Mouse (Mus musculus) heart, postnatal 0 days (tissue): ENCODE results near the gene Zbtb12. TPM values are rescaled to one million over a fixed set of nuclear protein-coding genes. Genes with fewer than 3 reads are reported as not detected.
"Not testable (repeated sequence)": the region's sequence is repeated elsewhere in the genome, so short reads cannot be mapped to it uniquely, and the experiment has no call there.

Source experiments
- ATAC-seq: fragments of 200-750 bp; cut with Nextera tagmentation; 2 replicates; pipeline ENCODE4 v1.8.0; 2017; ENCODE audit warnings: low read depth, moderate number of reproducible peaks, moderate library complexity; ENCODE audit not compliant: insufficient read depth
- DNase-seq: peaks from one replicate; pipeline ENCODE4 v3.0.0-alpha.2; 2016; ENCODE audit warnings: low spot score
- H3K27ac ChIP-seq: fragments of 300-500 bp; sonication (generic); 2 replicates; pipeline ENCODE4 v1.5.1; 2014; ENCODE audit warnings: low read depth, mild to moderate bottlenecking
- H3K27me3 ChIP-seq: fragments of 300-500 bp; sonication (generic); 2 replicates; pipeline ENCODE4 v1.6.1; 2014; ENCODE audit warnings: low read length, mixed read lengths; ENCODE audit not compliant: control insufficient read depth, insufficient read depth
- H3K36me3 ChIP-seq: fragments of 300-500 bp; sonication (generic); replicated peaks from 2 replicates; pipeline ENCODE4 v1.6.1; 2014; ENCODE audit warnings: low read length, mixed read lengths; ENCODE audit not compliant: control insufficient read depth, insufficient read depth
- H3K4me1 ChIP-seq: fragments of 300-500 bp; sonication (generic); 2 replicates; pipeline ENCODE4 v1.6.1; 2014; ENCODE audit warnings: antibody characterized with exemption; ENCODE audit not compliant: control insufficient read depth, insufficient read depth
- H3K4me2 ChIP-seq: fragments of 300-500 bp; sonication (generic); 2 replicates; pipeline ENCODE4 v1.6.1; 2014; ENCODE audit warnings: low read depth, mild to moderate bottlenecking, low read length, moderate library complexity
- H3K4me3 ChIP-seq: fragments of 300-500 bp; sonication (generic); 2 replicates; pipeline ENCODE4 v1.5.1; 2014; ENCODE audit warnings: low read depth, low read length
- H3K9ac ChIP-seq: fragments of 300-500 bp; sonication (generic); replicated peaks from 2 replicates; pipeline ENCODE4 v1.6.1; 2014; ENCODE audit warnings: low read depth, low read length, mixed read lengths
- H3K9me3 ChIP-seq: fragments of 300-500 bp; sonication (generic); replicated peaks from 2 replicates; pipeline ENCODE4 v1.6.1; 2016; ENCODE audit warnings: low read length; ENCODE audit not compliant: control insufficient read depth
- CTCF ChIP-seq: IDR thresholded peaks from 2 replicates; pipeline ENCODE4 v1.5.1; 2016; ENCODE audit warnings: antibody characterized with exemption, control low read depth, low read depth
- EP300 ChIP-seq: IDR thresholded peaks from 2 replicates; pipeline ENCODE4 v1.6.1; 2016; ENCODE audit warnings: antibody characterized with exemption, low read depth
- WGBS: fragments of 180-500 bp; shearing (Covaris S2); extraction: QIAGEN DNeasy Blood & Tissue Kit; methylation state at CpG from one replicate; pipeline ENCODE4 v1.1.7; 2014; 5-methylcytosine and 5-hydroxymethylcytosine counted together
- polyA plus RNA-seq: library from polyadenylated mRNA; unstranded; fragments of >200 nt; fragmentation: Nextera tagmentation; extraction: Ambion mirVana; gene quantifications from 2 replicates; pipeline ENCODE4 v1.2.1, GENCODE M21; 2015
- total RNA-seq: library from RNA; depleted of rRNA; stranded (reverse); fragments of >200 nt; gene quantifications from 2 replicates; pipeline ENCODE4 v1.2.3, GENCODE M21; 2014; ENCODE audit warnings: low replicate concordance

Zbtb12 gene
- total and polyA plus RNA-seq, 2 experiments from 2014 or later, result 0.63 to 7.6 TPM

DNA sequence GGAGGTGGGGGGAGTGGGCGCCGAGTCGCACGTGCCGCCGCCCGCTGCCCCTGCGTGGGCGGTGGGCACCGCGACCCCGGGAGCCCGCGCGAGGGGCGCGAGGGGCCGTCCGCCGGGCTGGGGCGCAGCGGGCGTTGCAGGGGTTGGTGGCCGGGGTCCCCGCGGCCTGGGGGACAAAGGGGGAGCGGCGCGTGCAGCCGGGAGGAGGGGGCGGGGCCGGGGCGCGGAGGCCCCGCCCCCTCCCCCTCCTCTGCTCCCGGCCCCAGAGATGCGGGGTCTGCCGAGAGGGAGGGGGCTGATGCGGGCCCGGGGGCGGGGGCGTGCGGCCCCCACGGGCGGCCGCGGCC lies 19.4 kb downstream of the Zbtb12 start:
- ATAC-seq (no peak), DNase-seq (no peak)
- peaks cover 19% of the 10 kb centered on the region for H3K4me1 ChIP-seq
- H3K4me2 ChIP-seq, result peak overlapping the region; percentile 81
- H3K9ac ChIP-seq, result peak overlapping the region; percentile 93
- H3K27ac ChIP-seq, result peak overlapping the region; percentile 97
- peak overlapping the region; percentile 97 for H3K4me3 ChIP-seq
- peaks cover 23% of the 10 kb centered on the region for H3K36me3 ChIP-seq
- WGBS, result 4% methylated on average over 4 of the region's 47 CpGs
- no peak for TF ChIP-seq CTCF
- H3K9me3 ChIP-seq, result no peaks in the 10 kb centered on the region
- H3K27me3 ChIP-seq, result no peaks in the 10 kb centered on the region

DNA sequence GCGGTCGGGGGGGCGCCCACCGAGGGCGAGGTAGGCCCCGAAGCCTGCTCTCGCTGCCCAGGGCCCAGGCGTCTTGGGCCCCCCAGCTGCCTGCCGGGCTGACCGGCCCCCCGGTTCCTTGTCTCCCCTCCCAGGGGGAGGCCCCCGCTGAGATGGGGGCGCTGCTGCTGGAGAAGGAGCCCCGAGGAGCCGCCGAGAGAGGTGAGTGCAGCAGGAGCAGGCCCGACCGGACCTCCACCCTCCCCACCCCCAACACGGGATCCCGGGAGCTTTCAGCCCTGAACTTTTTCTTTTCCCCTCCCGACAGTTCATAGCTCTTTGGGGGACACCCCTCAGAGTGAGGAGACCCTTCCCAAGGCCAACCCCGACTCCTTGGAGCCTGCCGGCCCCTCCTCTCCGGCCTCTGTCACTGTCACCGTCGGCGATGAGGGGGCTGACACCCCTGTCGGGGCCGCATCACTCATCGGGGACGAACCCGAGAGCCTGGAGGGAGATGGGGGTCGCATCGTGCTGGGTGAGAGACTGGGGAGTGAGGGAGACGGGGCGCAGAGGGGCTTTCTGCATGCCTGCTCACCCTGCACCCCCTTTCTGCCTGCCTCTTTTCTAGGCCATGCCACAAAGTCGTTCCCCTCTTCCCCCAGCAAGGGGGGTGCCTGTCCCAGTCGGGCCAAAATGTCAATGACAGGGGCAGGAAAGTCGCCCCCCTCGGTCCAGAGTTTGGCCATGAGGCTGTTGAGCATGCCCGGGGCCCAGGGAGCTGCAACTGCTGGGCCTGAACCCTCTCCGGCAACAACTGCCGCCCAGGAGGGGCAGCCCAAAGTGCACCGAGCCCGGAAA lies 20.0 kb downstream of the Zbtb12 start:
- H3K9ac ChIP-seq, result peak overlapping the region; percentile 93
- peak overlapping the region; percentile 97 for H3K4me3 ChIP-seq
- no peaks in the 10 kb centered on the region for H3K27me3 ChIP-seq
- H3K36me3 ChIP-seq, result peaks cover 29% of the 10 kb centered on the region
- H3K4me2 ChIP-seq, result peak overlapping the region; percentile 81
- H3K4me1 ChIP-seq, result peaks cover 16% of the 10 kb centered on the region
- no peaks in the 10 kb centered on the region for H3K9me3 ChIP-seq
- TF ChIP-seq CTCF (no peak), EP300 (no peak)
- no peak for ATAC-seq
- H3K27ac ChIP-seq, result peak overlapping the region; percentile 97
- under 1% methylated on average over 38 of the region's 45 CpGs for WGBS
- no peak for DNase-seq

DNA sequence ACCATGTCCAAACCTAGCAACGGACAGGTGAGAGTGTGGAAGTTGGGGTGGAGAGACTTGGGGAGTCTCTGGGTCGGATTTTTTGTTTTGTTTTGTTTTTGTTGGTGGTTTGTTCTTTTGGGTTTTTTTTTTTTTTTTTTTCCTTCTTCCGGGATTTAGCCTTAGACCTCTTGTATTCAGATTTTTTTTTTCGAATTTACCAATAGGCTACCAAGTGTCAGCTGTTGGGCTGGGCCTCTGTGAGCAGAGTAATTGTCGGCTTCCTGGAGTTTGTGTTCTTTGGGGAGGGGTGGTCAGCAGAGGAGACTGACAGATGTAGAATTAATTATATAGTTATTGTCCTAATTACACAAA lies 20.6 kb downstream of the Zbtb12 start:
- Histone ChIP-seq H3K27me3 (no peaks in the 10 kb centered on the region), H3K4me2 (peak overlapping the region; percentile 81), H3K9ac (peak overlapping the region; percentile 93), H3K36me3 (peaks cover 35% of the 10 kb centered on the region), H3K4me3 (peak overlapping the region; percentile 97), H3K9me3 (no peaks in the 10 kb centered on the region), H3K4me1 (peaks cover 15% of the 10 kb centered on the region), H3K27ac (peak overlapping the region; percentile 97)
- 8% methylated on average over 5 of the region's 5 CpGs for WGBS
- no peak for TF ChIP-seq EP300
- no peak for TF ChIP-seq CTCF
- ATAC-seq (no peak), DNase-seq (peak; percentile 52)

DNA sequence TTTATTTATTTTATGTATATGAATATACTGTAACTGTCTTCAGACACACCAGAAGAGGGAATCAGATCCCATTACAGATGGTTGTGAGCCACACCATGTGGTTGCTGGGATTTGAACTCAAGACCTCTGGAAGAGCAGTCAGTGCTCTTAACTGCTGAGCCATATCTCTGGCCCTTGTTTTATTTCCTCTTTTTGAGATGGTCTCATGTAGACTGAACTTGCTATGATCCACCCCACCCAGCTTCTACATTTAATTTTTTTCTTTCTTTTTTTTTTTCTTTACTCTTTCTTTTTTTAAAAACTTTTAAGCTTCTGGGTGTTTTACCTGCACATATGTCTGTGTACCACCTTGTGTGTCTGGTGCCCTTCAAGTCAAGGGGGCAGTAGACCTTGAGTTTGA lies 21.5 kb downstream of the Zbtb12 start:
- H3K4me2 ChIP-seq, H3K9me3 ChIP-seq, H3K27ac ChIP-seq, H3K4me3 ChIP-seq, H3K9ac ChIP-seq, DNase-seq, H3K27me3 ChIP-seq, ATAC-seq: not testable (repeated sequence)
- Histone ChIP-seq H3K4me1 (peaks cover 12% of the 10 kb centered on the region), H3K36me3 (peaks cover 45% of the 10 kb centered on the region)

DNA sequence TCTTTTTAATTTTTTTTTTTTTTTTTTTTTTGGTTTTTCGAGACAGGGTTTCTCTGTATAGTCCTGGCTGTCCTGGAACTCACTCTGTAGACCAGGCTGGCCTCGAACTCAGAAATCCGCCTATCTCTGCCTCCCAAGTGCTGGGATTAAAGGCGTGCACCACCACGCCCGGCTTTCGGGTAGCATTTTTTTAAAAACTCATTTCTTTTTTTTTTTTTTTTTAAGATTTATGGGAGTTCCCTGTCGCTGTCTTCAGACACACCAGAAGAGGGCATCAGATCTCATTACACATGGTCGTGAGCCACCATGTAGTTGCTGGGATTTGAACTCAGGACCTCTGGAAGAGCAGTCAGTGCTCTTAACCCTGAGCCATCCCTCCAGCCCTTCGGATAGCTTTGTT lies 22.7 kb downstream of the Zbtb12 start:
- H3K27ac ChIP-seq, H3K4me2 ChIP-seq, ATAC-seq, H3K27me3 ChIP-seq, H3K9me3 ChIP-seq, H3K9ac ChIP-seq, DNase-seq, H3K4me3 ChIP-seq: not testable (repeated sequence)
- H3K36me3 ChIP-seq, result peaks cover 56% of the 10 kb centered on the region
- H3K4me1 ChIP-seq, result peaks cover 12% of the 10 kb centered on the region
- WGBS, result 88% methylated on average over 8 of the region's 10 CpGs

DNA sequence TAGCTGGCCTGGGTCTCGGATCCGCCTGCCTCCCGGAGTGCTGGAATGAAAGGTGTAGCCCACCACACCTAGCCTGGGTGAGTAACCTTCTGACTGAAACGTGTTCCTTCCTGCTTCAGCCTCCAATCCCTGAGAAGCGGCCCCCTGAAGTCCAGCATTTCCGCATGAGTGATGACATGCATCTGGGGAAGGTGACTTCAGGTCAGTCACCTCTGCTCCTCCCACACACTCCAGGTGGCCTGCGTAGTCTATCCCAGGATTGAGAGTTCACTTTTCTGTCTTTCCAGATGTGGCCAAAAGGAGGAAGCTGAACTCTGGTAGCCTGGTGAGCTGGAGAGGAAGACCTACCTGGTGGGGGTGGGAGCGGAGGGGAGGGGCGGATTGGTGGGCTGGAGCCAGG lies 23.6 kb downstream of the Zbtb12 start:
- no peaks in the 10 kb centered on the region for H3K9me3 ChIP-seq
- H3K9ac ChIP-seq, result no peak overlapping the region
- WGBS, result 94% methylated on average over 9 of the region's 9 CpGs
- no peak for ATAC-seq
- H3K27me3 ChIP-seq, result no peaks in the 10 kb centered on the region
- H3K4me1 ChIP-seq, result peaks cover 5% of the 10 kb centered on the region
- H3K4me2 ChIP-seq, result no peak overlapping the region
- no peak overlapping the region for H3K27ac ChIP-seq
- peaks cover 66% of the 10 kb centered on the region for H3K36me3 ChIP-seq
- no peak for TF ChIP-seq EP300
- TF ChIP-seq CTCF, result no peak
- no peak for DNase-seq
- H3K4me3 ChIP-seq, result no peak overlapping the region
